Mouse (Mus musculus) liver, adult 2 months (tissue): ENCODE measurements at regions not wholly inside any gene's neighbourhood (a gene's known extent, or its start where the extent isn't known, plus 50 kb on each side); places are given as distances from the start of the nearest gene placed in this dataset.

Source experiments
- CTCF ChIP-seq: fragments of 200-500 bp; IDR thresholded peaks from 2 replicates; pipeline ENCODE4 v1.5.1; 2011; ENCODE audit warnings: low read depth, low read length, control low read depth
- POLR2A ChIP-seq: fragments of 200-500 bp; IDR thresholded peaks from 2 replicates; pipeline ENCODE4 v1.6.1; 2011; ENCODE audit warnings: low read length, control low read depth; ENCODE audit not compliant: insufficient read depth; ENCODE audit errors: extremely low read depth

GRCm38 (mm10) chr13:44376160-44376488, 353.1 kb upstream of the Jarid2 start:
- TF ChIP-seq CTCF (no peak), POLR2A (no peak)
